Mouse (Mus musculus) left cerebral cortex, postnatal 10 days (tissue): Measurements from ENCODE around the gene Lrfn2. TPM values are rescaled to one million over a fixed set of nuclear protein-coding genes. Genes with fewer than 3 reads are reported as not detected.
A peak's percentile ranks its signal among the peaks of the same experiment; 100 is the strongest.

ENCODE experiments used
- DNase-seq, 2 experiments: peaks; one replicate each; pipeline ENCODE4 v3.0.0; 2021 to 2022; ENCODE audit warnings: low spot score in 2 of 2, mixed read lengths in 1 of 2; ENCODE audit errors: extremely low spot score in 1 of 2
- intact Hi-C: fragments of 180-260 bp; cut with DNase I; formaldehyde crosslinking; loops from one replicate; pipeline ENCODE4 v1.15.1; 2025
- microRNA-seq: library from miRNA; unstranded; fragments of <30 nt; microRNA quantifications from one replicate; pipeline ENCODE4 v1.2.0, GENCODE M21; 2022
- total RNA-seq, 2 experiments: library from RNA; stranded (reverse); gene quantifications; 2 replicates each; pipeline ENCODE4 v1.2.3; 2021

The Lrfn2 gene
- total RNA-seq, 2 experiments from 2014 or later, result 39.2 to 42.5 TPM

DNA sequence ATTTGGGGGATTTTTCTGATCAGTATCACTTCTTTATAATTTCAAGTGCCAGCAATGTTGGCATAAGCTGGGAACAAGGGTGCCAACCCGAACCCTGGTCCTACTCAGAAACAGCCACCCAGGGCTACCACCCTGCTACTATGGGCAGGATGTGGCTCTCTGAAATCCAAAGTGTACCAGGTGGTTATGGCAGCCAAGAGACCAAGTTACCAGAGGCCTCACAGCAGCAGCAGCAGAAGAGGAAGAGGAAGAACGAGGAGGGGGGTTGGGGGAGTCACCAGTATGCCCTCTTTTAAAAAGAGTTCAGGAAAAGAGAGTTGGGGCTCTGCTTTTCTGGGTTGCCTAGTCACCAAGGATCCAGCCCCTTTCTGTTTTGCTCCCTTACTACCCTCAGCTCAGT lies 147.5 kb downstream of the Lrfn2 start:
- intact Hi-C loops, result no loop called here
- DNase-seq, result no peak

DNA sequence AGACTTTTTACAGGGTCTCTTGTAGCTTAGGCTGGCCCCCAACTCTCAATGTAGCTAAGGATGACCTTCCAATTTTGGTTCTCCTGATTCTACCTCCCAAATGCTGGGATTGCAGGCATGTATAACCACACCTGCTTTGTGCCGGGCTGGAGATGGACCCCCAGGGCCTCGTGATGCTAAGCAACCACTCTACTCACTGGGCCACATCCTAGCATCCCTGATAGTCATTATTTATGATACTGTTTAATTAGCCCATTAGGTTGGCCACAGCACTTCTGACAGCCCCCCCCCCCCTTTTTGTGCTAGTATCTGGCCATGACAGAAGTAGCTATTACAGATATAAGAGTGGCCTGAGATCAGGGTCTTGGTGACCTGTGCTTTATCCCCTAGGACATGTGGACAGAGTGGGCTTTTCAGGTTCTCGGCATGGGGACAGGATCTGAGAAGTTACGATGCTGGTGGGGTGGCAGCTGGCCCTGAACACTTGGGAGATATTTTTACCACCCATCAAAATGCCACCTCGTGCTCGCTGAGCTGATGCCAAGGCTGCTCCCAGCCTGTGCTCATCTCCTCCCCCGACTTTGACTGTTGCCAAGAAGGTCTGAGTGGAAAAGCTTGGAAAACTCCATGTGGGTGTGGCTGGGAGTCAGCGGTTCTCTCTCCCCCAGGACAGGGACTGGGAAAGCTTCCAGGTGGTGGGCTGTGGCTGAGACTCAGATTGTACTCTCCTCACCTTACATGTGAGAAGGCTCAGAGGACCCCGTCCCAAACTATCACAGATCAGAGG lies 151.6 kb downstream of the Lrfn2 start:
- peak; percentile 73 to 79 for DNase-seq
- intact Hi-C loops, result no loop called here

DNA sequence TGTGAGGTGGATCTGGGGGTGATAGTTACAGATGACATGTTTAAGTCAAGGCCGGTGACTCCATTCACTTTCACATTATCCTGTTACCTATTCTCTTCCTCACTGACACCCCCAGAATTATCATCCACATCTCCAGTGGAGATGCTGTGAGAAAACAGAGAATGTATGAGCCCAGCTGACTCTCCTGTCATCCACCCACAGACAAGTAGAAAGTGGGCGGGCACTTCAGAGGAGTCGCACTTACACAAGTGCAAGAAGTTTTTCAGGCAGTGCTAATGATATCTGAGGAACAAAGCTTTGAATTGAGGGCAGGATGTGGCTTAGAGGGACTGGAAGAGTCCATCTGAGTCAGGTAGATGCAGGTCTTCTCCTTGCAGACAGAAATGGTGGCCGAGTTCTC lies 152.9 kb downstream of the Lrfn2 start:
- intact Hi-C loops, result no loop called here
- no peak for DNase-seq

DNA sequence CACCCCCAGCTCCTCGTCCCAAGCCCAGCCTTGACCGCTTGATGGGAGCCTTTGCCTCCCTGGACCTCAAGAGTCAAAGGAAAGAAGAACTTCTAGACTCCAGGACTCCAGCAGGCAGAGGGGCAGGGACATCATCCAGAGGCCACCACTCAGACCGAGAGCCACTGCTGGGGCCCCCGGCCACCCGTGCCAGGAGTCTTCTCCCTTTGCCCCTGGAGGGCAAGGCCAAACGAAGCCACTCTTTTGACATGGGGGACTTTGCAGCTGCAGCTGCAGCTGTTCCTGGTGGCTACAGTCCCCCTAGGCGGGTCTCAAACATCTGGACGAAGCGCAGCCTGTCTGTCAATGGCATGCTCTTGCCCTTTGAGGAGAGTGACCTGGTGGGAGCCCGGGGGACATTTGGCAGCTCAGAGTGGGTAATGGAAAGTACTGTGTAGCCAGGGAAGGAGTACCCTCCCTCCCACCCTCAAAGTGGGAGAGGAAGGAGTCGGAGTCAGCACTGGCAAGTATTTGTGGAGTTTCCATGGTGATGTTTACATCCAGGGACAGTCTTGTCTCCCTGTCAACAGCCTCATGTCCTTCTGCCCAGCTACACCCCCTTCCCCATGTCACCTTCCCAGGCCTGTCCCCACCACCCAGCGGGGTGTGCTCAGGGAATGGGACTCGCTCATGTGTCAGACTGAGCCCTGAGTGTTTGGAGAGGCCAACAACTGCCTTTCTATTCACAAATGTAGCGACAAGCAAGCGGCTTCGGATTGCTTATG lies 164.8 kb downstream of the Lrfn2 start:
- intact Hi-C loops, result no loop called here
- DNase-seq, result no peak

DNA sequence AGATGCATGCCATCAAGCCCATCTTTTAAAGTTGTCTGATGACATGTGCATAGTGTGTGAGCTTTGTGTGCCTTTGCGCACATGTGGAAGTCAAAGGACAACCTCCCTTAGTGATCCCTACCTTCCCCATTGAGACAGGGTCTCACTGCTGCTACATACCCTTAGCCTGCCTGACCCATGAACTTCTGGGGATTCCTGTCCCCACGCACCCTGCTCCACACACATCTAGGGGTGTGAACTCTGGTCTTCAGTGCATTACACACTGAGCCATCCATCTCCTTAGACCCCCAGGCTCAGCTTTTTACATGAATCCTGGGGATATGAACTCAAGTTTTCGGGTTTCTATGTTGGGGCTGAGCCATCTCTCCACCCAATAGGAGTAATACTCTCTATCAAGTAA lies 179.2 kb downstream of the Lrfn2 start:
- no peak for DNase-seq
- intact Hi-C loops, result no loop called here

DNA sequence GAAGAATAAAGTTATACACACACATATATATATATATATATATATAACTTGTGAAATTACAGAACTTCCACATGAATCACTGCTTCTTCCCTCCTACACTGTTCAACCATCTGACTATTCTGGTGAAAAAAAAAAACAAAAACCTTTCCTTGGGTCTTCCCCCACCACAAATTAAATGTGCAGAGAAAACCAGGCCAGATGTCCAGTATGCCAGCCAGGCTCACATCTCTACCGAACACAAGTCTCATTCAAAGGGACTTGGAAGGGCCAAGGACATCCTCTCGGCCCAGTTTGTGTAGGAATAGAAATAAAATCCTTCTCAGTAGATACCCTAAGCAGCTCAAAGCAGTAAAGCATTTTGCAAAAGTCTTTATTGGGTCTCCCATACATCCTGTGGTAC lies 179.7 kb downstream of the Lrfn2 start:
- DNase-seq, result no peak
- intact Hi-C loops, result no loop called here

DNA sequence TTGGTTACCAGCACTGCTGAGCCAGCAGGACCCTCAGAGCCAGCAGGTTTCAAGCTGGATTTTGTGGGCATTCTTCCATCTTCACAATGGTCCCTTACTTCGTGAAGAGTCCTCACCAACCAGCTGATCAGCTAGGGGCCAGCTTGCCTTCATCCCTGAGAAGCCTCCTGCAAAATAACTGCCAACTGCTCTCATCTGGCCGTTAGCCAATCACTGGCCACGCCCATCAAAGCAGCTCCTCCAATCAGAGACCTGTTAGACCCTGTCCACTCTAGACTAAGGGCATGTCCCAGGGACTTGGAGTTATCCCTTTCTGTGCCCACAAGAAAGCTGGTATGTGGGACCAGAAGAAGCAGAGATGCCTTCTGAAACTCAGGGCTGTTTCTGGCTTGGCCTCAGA lies 181.2 kb downstream of the Lrfn2 start:
- intact Hi-C loops, result no loop called here
- DNase-seq, result no peak

DNA sequence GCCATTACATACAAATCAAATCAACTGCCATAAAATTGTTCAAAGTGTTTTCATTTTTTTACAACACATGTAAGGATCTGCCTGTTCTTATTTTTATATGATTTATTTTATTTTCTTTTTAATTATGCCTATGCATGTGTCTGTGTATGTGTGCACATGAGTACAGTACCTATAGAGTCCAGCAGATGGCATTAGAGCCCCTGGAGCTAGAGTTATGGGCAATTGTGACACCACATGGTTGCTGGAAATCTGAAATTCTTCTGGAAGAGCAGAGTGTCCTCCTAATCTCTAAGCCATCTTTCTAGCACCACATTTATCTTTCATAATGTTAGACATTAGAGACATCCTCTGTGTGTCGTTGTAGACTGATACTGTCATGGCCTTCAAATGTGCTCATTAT lies 192.0 kb downstream of the Lrfn2 start:
- intact Hi-C loops, result loop anchor here (10.0 kb wide), 1 partner anchor 131 kb away; no protein-coding TSS in a partner anchor
- DNase-seq, result no peak

DNA sequence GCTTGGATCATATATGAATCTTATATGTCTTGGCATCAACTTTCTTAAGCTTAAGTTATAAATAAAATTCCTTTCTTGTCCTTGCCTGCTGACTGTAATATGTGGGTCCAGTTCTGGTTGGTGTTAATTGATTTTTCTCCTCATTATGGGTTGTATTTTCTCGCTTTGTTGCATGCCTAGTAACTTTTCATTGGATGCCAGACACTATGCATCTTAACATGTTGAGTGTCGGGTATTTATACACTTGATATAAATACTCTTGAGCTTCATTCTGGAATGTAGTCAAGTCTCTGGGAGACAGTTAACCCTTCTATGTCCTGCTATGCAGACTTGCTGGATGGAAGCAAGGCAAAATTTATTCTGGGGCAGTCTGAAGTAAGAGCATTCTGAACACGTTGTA lies 192.5 kb downstream of the Lrfn2 start:
- DNase-seq, result no peak
- intact Hi-C loops, result loop anchor here (10.0 kb wide), 1 partner anchor 130 kb away; no protein-coding TSS in a partner anchor

Small RNAs within 50 kb of the gene (microRNA-seq; reads per million reads assigned to microRNA genes)
- gene Gm44304, result not detected
